ENCODE assay signal across 9 mouse cellular contexts in the genomic region with DNA sequence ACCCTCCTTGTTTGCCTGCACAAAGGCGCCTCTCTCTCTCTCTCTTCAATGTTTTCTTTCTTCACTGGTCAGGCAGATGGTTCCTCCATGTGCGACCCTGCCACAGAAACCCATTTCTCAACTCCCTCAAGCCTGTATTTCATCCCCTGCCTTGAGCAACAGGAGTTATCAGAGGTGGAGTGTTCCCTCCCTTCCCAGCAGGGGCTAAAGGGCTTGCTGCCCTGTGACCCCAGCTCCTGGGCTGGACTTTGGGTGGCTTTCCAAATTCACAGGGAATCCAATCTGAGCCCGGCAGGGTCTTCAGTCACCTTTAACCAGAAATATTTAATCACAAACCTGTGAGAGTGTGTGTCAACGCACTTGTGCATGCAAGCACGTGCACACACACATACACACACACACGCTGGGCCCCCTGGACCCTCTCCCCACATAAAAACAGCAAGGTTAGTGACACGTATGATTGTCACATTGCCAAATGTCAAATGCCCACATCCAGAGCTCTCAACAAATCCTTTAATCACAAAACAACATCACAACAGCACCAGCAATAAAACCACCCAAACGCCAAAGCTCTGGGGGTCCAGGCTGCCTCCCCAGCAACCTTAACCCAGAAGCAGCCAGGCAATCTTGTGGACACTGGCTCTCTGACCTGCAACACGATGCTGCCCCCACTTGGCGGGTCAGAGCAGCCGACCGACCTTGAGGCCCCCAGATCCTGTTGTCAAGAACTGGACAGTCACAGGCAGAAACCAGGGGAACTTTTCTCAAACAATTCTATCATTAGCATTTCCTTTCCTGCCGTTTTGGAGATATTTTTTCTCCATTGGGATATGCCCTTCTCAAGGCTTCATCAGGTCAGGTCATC. TPM values are rescaled to one million over a fixed set of nuclear protein-coding genes. Genes with fewer than 3 reads are reported as not detected.
DNase-seq lines count a peak whose midpoint lies in the region; ATAC-seq and TF ChIP-seq lines count a peak whose summit lies in the region.
"Had no signal": no experiment of that assay in that cellular context is flagged by ENCODE, and none has a peak within 500 bp of the region (broad histone marks: within the 10 kb centered on the region; RNA-seq: fewer than 3 reads in every experiment).

No protein-coding gene starts in this region.

- no peak for ATAC-seq in intestine, postnatal 0 days
- no peak for ATAC-seq in frontal cortex, adult (ENCODE audit: low TSS enrichment)

- peak; percentile 76 for DNase-seq in heart, embryonic 10.5 days (ENCODE audit: low spot score)
- no peak for DNase-seq in heart, adult 8-10 months (ENCODE audit: low spot score)
- no peak for DNase-seq in spleen, adult 2 months (ENCODE audit: low read depth in 1 of 2, low spot score in 2 of 2)
- DNase-seq in spleen, adult 12 weeks (ENCODE audit: low spot score): no peak
- peak; percentile 46 for DNase-seq in splenic B cell, adult 2 months (ENCODE audit: low read depth, low spot score)
- DNase-seq in frontal cortex, postnatal 36 days (ENCODE audit: low spot score in 2 of 2): no peak

- peaks cover 3% of the 10 kb centered on the region; the same call in 1 of the 2 replicates for H3K4me1 ChIP-seq in heart, embryonic 10.5 days
- no peaks in the 10 kb centered on the region for H3K4me1 ChIP-seq in spleen, adult 2 months (ENCODE audit: control insufficient read depth, insufficient read depth, insufficient read length)
- H3K4me1 ChIP-seq in intestine, postnatal 0 days (replicated peaks; ENCODE audit: control insufficient read depth, insufficient read depth, low read length): no peaks in the 10 kb centered on the region

- no peak for TF ChIP-seq POLR2A in spleen, adult 2 months (IDR thresholded peaks at IDR 0.05; ENCODE audit: low read depth, low read length)

- H3K36me3 ChIP-seq in heart, embryonic 10.5 days: peaks cover 88% of the 10 kb centered on the region
- no peaks in the 10 kb centered on the region for H3K36me3 ChIP-seq in spleen, adult 2 months (ENCODE audit: control insufficient read depth, insufficient read depth, low read length)
- H3K36me3 ChIP-seq in intestine, postnatal 0 days (ENCODE audit: control insufficient read depth, insufficient read depth): 0 out of 2 replicates have a peak, but pooled peaks cover 7% of the 10 kb centered on the region
- H3K36me3 ChIP-seq in splenic B cell, adult 2 months (ENCODE audit: control insufficient read depth, insufficient read depth, low read length, poor library complexity, severe bottlenecking): no peaks in the 10 kb centered on the region

- H3K27me3 ChIP-seq in heart, embryonic 10.5 days (ENCODE audit: insufficient read depth, poor library complexity, severe bottlenecking): no peaks in the 10 kb centered on the region; the same call in 1 of the 2 replicates
- H3K27me3 ChIP-seq in spleen, adult 2 months (ENCODE audit: control insufficient read depth, insufficient read depth, low read length): no peaks in the 10 kb centered on the region
- H3K27me3 ChIP-seq in intestine, postnatal 0 days (replicated peaks; ENCODE audit: control insufficient read depth, insufficient read depth, low read length): no peaks in the 10 kb centered on the region
- H3K27me3 ChIP-seq in splenic B cell, adult 2 months (ENCODE audit: control insufficient read depth, insufficient read depth, low read length, poor library complexity, severe bottlenecking): no peaks in the 10 kb centered on the region

- no peak overlapping the region for H3K9ac ChIP-seq in intestine, postnatal 0 days (ENCODE audit: low read depth, low read length)
- H3K9ac ChIP-seq: neural tube, embryonic 13.5 days had no signal

- peak; percentile 37; the same call in 1 of the 2 replicates for TF ChIP-seq CTCF in spleen, adult 2 months (IDR thresholded peaks at IDR 0.05; ENCODE audit: extremely low read depth, insufficient read depth, insufficient read length, insufficient replicate concordance)
- peak; percentile 59 for TF ChIP-seq CTCF in intestine, postnatal 0 days (IDR thresholded peaks at IDR 0.05; ENCODE audit: low read depth)

- 54% methylated on average over 13 of the region's 13 CpGs for WGBS in heart, embryonic 10.5 days
- 57% methylated on average over 13 of the region's 13 CpGs for WGBS in spleen, adult 2 months
- 55% methylated on average over 13 of the region's 13 CpGs for WGBS in intestine, postnatal 0 days

- H3K27ac ChIP-seq in heart, embryonic 10.5 days: no peak overlapping the region
- H3K27ac ChIP-seq in spleen, adult 2 months (ENCODE audit: insufficient read depth, low read length): no peak overlapping the region
- H3K27ac ChIP-seq in intestine, postnatal 0 days (ENCODE audit: low read depth, low read length): no peak overlapping the region; the same call in 1 of the 2 replicates
- H3K27ac ChIP-seq: neural tube, embryonic 13.5 days had no signal

- H3K9me3 ChIP-seq in heart, embryonic 10.5 days: no peaks in the 10 kb centered on the region
- no peaks in the 10 kb centered on the region for H3K9me3 ChIP-seq in intestine, postnatal 0 days (ENCODE audit: control insufficient read depth)

- no peak overlapping the region for H3K4me3 ChIP-seq in heart, embryonic 10.5 days
- H3K4me3 ChIP-seq in spleen, adult 2 months (ENCODE audit: extremely low read depth, insufficient read depth, insufficient read length): no peak overlapping the region
- no peak overlapping the region for H3K4me3 ChIP-seq in intestine, postnatal 0 days (ENCODE audit: low read depth, low read length)
- H3K4me3 ChIP-seq: neural tube, embryonic 13.5 days had no signal

- no peak overlapping the region for H3K4me2 ChIP-seq in intestine, postnatal 0 days (replicated peaks; ENCODE audit: low read depth)
- H3K4me2 ChIP-seq: neural tube, embryonic 13.5 days had no signal

RNA-seq across cellular contexts. Expression of gene Rtl1, which starts 8.7 kb away (rescaled TPM):
- polyA plus RNA-seq in heart, embryonic 10.5 days (2016; fragmentation: Nextera tagmentation; extraction: Ambion mirVana): 0.34 and 0.94 TPM in 2 replicates
- total RNA-seq in heart, adult 8-10 months (2022): under 1 TPM in 1 of 4 experiments, not detected in 3; 0.05 TPM
- not detected in 2 replicates for polyA plus RNA-seq in spleen, adult 2 months (2012; rRNA removed)
- polyA plus RNA-seq in intestine, postnatal 0 days (2015; fragmentation: Nextera tagmentation; extraction: Ambion mirVana): 0.08 and 0.17 TPM in 2 replicates

Comparison
In these comparisons a context has a peak if more than half of its experiments do, and no peak if none do; other contexts are left out.
1. DNase-seq: peak in heart, embryonic 10.5 days (single experiment) and splenic B cell, adult 2 months (single experiment); none in heart, adult 8-10 months (single experiment), spleen, adult 2 months (0 of 2), spleen, adult 12 weeks (single experiment) and frontal cortex, postnatal 36 days (0 of 2).